Mouse (Mus musculus) liver, embryonic 16.5 days (tissue): ENCODE data around the gene Ncor1. TPM values are rescaled to one million over a fixed set of nuclear protein-coding genes. Genes with fewer than 3 reads are reported as not detected.

Experiments used
- ATAC-seq: fragments of 200-750 bp; cut with Nextera tagmentation; 2 replicates; pipeline ENCODE4 v1.8.0; 2017; ENCODE audit warnings: low read depth, mild to moderate bottlenecking, moderate number of reproducible peaks, moderate library complexity
- H3K27ac ChIP-seq: fragments of 300-500 bp; sonication (generic); 2 replicates; pipeline ENCODE4 v1.5.1; 2014; ENCODE audit warnings: mild to moderate bottlenecking, low read length
- H3K27me3 ChIP-seq: fragments of 300-500 bp; sonication (generic); 2 replicates; pipeline ENCODE4 v1.6.1; 2014; ENCODE audit warnings: low read depth, low read length, mixed read lengths; ENCODE audit not compliant: control insufficient read depth, insufficient read depth
- H3K36me3 ChIP-seq: fragments of 300-500 bp; sonication (generic); 2 replicates; pipeline ENCODE4 v1.6.1; 2014; ENCODE audit warnings: mild to moderate bottlenecking; ENCODE audit not compliant: control insufficient read depth, insufficient read depth
- H3K4me1 ChIP-seq: fragments of 300-500 bp; sonication (generic); 2 replicates; pipeline ENCODE4 v1.6.1; 2014; ENCODE audit warnings: low read depth, low read length, mixed read lengths; ENCODE audit not compliant: control insufficient read depth
- H3K4me2 ChIP-seq: fragments of 300-500 bp; sonication (generic); 2 replicates; pipeline ENCODE4 v1.6.1; 2014; ENCODE audit warnings: low read depth, low read length, mixed read lengths
- H3K4me3 ChIP-seq: fragments of 300-500 bp; sonication (generic); 2 replicates; pipeline ENCODE4 v1.5.1; 2014; ENCODE audit warnings: low read depth, mild to moderate bottlenecking, low read length
- H3K9ac ChIP-seq: fragments of 300-500 bp; sonication (generic); 2 replicates; pipeline ENCODE4 v1.6.1; 2014; ENCODE audit warnings: low read depth, low read length
- H3K9me3 ChIP-seq: fragments of 300-500 bp; sonication (generic); replicated peaks from 2 replicates; pipeline ENCODE4 v1.6.1; 2016; ENCODE audit warnings: low read length; ENCODE audit not compliant: control insufficient read depth
- WGBS: fragments of 180-500 bp; shearing (Covaris S2); extraction: QIAGEN DNeasy Blood & Tissue Kit; methylation state at CpG from one replicate; pipeline ENCODE4 v1.1.7; 2014; ENCODE audit not compliant: insufficient replicate concordance; 5-methylcytosine and 5-hydroxymethylcytosine counted together
- polyA plus RNA-seq: library from polyadenylated mRNA; unstranded; fragments of >200 nt; fragmentation: Nextera tagmentation; extraction: Ambion mirVana; gene quantifications from 2 replicates; pipeline ENCODE4 v1.2.1, GENCODE M21; 2015

The Ncor1 gene
- polyA plus RNA-seq, 1 experiment from 2014 or later, result 22.7 TPM

DNA sequence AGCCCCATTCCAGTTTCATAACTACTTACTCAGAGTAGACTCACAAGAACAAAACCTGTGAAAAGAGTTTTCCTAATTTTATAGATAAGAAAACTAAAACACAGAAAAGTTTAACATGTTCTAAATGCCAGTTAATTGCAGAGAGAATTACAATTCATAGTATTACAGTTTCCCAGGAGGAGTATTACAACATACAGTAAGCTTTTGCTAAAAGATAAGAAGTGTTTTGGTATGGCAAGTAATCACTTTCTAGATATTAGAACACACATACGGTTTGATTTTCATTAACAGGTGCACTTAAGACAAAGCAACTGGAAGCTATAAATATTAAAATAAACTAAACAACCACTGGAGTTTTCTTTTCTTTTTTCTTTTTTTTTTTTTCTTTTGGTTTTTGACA, 3.1 kb downstream of the Ncor1 start:
- Histone ChIP-seq H3K9me3 (no peaks in the 10 kb centered on the region), H3K27me3 (no peaks in the 10 kb centered on the region), H3K4me3 (peak overlapping the region; percentile 93; the same call in 1 of the 2 replicates), H3K4me1 (peaks cover 9% of the 10 kb centered on the region), H3K4me2 (peak overlapping the region; percentile 56; the same call in 1 of the 2 replicates), H3K27ac (no peak overlapping the region), H3K9ac (no peak overlapping the region), H3K36me3 (no peaks in the 10 kb centered on the region)
- 11% methylated on average over 1 of the region's 1 CpGs for WGBS
- no peak for ATAC-seq

DNA sequence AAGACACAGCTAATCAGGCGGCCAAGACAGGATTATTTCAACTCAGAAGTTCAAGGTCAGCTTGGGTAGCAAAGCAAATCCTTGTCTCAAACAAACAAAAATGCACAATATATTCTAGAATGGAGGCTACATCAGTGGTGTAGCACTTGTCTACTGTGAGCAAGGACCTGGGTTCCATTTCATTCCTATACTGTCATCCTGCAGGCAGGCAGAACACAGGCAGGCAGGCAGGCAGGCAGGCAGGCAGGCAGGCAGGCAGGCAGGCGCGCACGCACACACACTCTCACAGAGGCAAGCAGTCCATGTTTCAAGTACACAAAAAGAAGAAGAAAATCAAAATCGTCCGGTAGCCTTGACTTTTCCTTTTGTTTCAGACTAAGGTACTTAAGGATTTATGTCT, 9.4 kb downstream of the Ncor1 start:
- Histone ChIP-seq H3K4me2 (no peak overlapping the region), H3K4me1 (no peaks in the 10 kb centered on the region), H3K27ac (no peak overlapping the region), H3K36me3 (no peaks in the 10 kb centered on the region; the same call in 1 of the 2 replicates), H3K9me3 (no peaks in the 10 kb centered on the region), H3K4me3 (no peak overlapping the region), H3K27me3 (no peaks in the 10 kb centered on the region), H3K9ac (no peak overlapping the region)
- ATAC-seq, result no peak
- 78% methylated on average over 6 of the region's 6 CpGs for WGBS

DNA sequence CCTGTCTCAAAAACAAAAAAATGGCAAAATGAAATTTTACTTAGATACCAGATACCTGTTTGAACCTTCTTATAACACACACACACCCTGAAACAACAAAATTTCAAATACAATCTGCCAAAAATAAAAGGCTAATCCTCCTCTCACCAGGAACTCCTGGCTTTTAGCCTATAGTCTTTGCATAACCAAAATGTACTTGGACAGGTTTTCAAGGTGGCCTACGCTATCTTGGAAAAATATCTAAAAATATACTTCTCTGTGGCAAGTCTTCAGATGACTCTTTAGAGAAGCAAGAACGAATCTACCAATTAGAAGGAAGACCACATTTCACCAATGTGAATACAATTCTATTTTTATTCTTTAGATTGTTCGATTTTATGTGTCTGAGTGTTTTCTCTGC, 12.5 kb downstream of the Ncor1 start:
- H3K36me3 ChIP-seq, result no peaks in the 10 kb centered on the region; the same call in 1 of the 2 replicates
- no peak overlapping the region for H3K4me2 ChIP-seq
- H3K9me3 ChIP-seq, result no peaks in the 10 kb centered on the region
- no peaks in the 10 kb centered on the region for H3K4me1 ChIP-seq
- H3K9ac ChIP-seq, result no peak overlapping the region
- no peak overlapping the region for H3K4me3 ChIP-seq
- ATAC-seq, result no peak
- 78% methylated on average over 3 of the region's 3 CpGs for WGBS
- H3K27me3 ChIP-seq, result no peaks in the 10 kb centered on the region
- H3K27ac ChIP-seq, result no peak overlapping the region

DNA sequence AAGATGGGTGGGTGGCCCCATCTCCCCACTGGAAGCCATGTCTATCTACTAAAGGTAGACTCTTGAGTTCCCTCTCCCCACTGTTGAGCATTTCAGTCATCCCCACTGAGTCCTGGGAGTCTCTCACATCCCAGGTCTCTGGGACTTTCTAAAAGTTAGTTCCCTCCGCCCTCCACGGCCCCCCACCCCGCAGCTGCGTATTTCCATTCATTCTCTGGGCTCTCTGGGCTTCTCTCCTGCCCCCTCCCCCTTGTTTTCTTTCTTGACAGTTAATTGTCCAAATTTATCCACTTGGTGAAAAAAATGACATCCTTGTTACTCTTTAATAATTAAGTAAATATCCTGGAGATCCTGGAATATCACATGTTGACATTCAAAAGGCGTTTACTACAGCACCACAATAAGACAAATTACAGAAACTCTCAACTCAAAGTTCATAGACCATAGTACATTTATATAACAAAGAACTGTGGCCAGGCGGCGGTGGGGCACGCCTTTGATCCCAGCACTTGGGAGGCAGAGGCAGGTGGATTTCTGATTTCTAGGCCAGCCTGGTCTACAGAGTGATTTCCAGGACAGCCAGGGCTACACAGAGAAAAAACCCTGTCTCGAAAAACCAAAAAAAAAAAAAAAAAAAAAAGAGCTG, 17.5 kb downstream of the Ncor1 start:
- ATAC-seq, result no peak
- 83% methylated on average over 9 of the region's 9 CpGs for WGBS
- Histone ChIP-seq H3K4me2 (no peak overlapping the region), H3K4me3 (no peak overlapping the region), H3K27me3 (no peaks in the 10 kb centered on the region), H3K4me1 (no peaks in the 10 kb centered on the region), H3K9me3 (no peaks in the 10 kb centered on the region), H3K9ac (no peak overlapping the region), H3K36me3 (no peaks in the 10 kb centered on the region; the same call in 1 of the 2 replicates), H3K27ac (no peak overlapping the region)

DNA sequence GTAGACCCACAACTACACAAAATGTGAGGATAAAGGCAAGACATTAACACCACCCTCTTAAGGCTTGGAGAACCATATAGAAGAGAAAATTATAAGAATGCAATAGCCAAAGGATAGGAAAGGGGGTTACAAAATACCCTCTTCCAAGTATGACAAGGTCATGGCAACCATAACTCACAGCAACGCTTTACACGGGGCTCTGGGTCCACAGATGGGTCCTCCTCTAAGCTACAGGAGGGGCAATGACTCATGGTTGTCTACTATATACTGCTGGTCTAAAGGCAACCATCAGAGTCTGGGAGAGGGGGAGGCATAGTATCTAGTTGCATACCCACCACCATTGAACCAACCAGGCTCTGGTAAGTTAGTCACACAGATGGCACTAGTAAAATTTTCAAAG, 26.1 kb downstream of the Ncor1 start:
- no peaks in the 10 kb centered on the region for H3K27me3 ChIP-seq
- no peak for ATAC-seq
- WGBS, result 93% methylated on average over 2 of the region's 2 CpGs
- no peak overlapping the region for H3K4me2 ChIP-seq
- H3K9ac ChIP-seq, result no peak overlapping the region
- no peak overlapping the region for H3K4me3 ChIP-seq
- no peak overlapping the region for H3K27ac ChIP-seq
- H3K36me3 ChIP-seq, result peaks cover 16% of the 10 kb centered on the region
- no peaks in the 10 kb centered on the region for H3K4me1 ChIP-seq
- no peaks in the 10 kb centered on the region for H3K9me3 ChIP-seq

DNA sequence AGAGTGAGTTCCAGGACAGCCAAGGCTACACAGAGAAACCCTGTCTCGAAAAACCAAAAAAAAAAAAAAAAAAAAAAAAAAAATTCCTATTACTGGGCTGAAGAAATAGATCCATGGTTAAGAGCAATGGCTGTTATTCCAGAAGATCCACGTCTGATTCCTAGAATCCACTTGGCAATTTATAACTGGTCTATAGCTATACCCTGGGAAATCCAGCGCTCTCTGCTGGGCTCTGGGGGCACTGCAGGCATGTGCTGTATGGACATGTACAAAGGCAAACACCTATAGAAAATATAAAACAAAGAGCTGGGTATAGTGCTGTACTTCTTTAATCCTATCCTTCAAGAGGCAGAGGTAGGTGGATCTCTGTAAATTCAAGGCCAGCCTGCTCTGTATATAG, 31.2 kb downstream of the Ncor1 start:
- Histone ChIP-seq H3K4me1 (no peaks in the 10 kb centered on the region), H3K27ac (no peak overlapping the region), H3K9me3 (no peaks in the 10 kb centered on the region), H3K4me3 (no peak overlapping the region), H3K4me2 (no peak overlapping the region), H3K27me3 (no peaks in the 10 kb centered on the region), H3K36me3 (peaks cover 15% of the 10 kb centered on the region; the same call in 1 of the 2 replicates), H3K9ac (no peak overlapping the region)
- 76% methylated on average over 2 of the region's 3 CpGs for WGBS
- ATAC-seq, result no peak

DNA sequence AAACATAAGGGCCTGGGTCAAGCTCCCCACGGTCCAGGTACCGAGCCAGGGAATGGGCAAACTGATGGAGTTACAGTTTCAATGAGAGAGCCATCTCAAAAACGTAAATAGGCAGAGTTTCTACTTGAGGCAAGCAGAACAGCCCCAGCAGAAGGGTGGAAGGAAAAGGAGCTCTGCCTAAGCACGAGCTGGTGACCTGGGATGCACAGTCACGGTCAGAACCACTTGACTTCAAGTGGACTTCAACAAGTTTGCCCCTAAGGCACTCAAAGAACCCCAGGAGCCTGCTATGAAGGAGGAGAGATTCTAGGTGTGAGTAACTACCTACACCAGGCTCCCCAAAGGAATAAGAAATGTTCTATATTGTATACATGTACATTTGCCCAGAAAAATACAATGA, 32.1 kb downstream of the Ncor1 start:
- Histone ChIP-seq H3K9ac (no peak overlapping the region), H3K4me3 (no peak overlapping the region), H3K27me3 (no peaks in the 10 kb centered on the region), H3K4me1 (no peaks in the 10 kb centered on the region), H3K27ac (no peak overlapping the region), H3K4me2 (no peak overlapping the region), H3K9me3 (no peaks in the 10 kb centered on the region), H3K36me3 (peaks cover 18% of the 10 kb centered on the region; the same call in 1 of the 2 replicates)
- ATAC-seq, result no peak
- WGBS, result 78% methylated on average over 5 of the region's 5 CpGs

DNA sequence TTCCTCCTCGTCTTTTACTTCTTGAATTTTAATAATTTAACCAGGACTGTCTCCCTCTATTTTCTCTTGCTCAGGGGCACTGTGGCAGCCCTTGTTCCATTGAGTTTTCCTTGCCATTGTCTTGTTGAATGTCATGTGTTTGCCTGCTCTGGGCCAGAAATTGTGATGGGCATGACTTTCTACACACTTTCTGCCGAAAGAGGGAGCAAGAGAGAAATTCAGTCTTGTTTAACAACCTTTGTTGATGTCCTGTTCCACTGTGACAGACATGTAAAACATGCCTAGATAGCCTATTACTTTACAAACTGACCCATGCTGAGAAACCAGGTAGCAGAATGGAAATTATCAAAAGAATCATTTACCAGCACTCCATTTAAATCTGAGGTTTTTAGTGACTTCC, 33.8 kb downstream of the Ncor1 start:
- WGBS, result 79% methylated on average over 2 of the region's 2 CpGs
- no peak overlapping the region for H3K9ac ChIP-seq
- H3K27me3 ChIP-seq, result no peaks in the 10 kb centered on the region
- H3K9me3 ChIP-seq, result no peaks in the 10 kb centered on the region
- H3K4me1 ChIP-seq, result no peaks in the 10 kb centered on the region
- H3K27ac ChIP-seq, result no peak overlapping the region
- H3K36me3 ChIP-seq, result peaks cover 17% of the 10 kb centered on the region
- ATAC-seq, result no peak
- no peak overlapping the region for H3K4me2 ChIP-seq
- H3K4me3 ChIP-seq, result no peak overlapping the region

DNA sequence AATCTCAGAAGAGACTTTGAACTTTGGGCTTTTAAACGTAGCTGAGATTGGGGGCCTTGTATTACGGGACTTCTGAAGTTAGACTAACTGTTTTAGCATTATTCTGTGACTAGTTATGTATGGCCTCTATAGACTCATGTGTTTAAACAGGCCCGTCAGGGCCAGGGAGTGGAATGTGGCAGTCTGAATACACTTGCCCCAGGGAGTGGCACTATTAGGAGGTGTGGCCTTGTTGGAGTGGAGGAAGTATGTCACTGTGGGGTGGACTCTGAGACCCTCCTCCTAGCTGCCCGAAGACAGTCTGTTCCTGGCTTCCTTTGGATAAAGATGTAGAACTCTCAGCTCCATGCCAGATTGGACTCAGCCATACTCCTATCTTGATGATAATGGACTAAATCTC, 43.3 kb downstream of the Ncor1 start:
- peaks cover 15% of the 10 kb centered on the region for H3K36me3 ChIP-seq
- WGBS, result 78% methylated on average over 4 of the region's 4 CpGs
- H3K4me3 ChIP-seq, result no peak overlapping the region
- H3K27me3 ChIP-seq, result no peaks in the 10 kb centered on the region
- H3K4me2 ChIP-seq, result no peak overlapping the region
- no peak for ATAC-seq
- H3K4me1 ChIP-seq, result no peaks in the 10 kb centered on the region
- H3K9me3 ChIP-seq, result no peaks in the 10 kb centered on the region
- no peak overlapping the region for H3K27ac ChIP-seq
- H3K9ac ChIP-seq, result no peak overlapping the region
